Mouse (Mus musculus) frontal cortex, postnatal 14 days (tissue): Measurements from ENCODE around the gene Flrt1.
A peak's percentile ranks its signal among the peaks of the same experiment; 100 is the strongest.
"Not testable (repeated sequence)": the region's sequence is repeated elsewhere in the genome, so short reads cannot be mapped to it uniquely, and the experiment has no call there.

ENCODE experiments used
- DNase-seq, 2 experiments: peaks; one replicate each; pipeline ENCODE4 v3.0.0; 2022; ENCODE audit warnings: low spot score in 2 of 2

The Flrt1 gene

DNA sequence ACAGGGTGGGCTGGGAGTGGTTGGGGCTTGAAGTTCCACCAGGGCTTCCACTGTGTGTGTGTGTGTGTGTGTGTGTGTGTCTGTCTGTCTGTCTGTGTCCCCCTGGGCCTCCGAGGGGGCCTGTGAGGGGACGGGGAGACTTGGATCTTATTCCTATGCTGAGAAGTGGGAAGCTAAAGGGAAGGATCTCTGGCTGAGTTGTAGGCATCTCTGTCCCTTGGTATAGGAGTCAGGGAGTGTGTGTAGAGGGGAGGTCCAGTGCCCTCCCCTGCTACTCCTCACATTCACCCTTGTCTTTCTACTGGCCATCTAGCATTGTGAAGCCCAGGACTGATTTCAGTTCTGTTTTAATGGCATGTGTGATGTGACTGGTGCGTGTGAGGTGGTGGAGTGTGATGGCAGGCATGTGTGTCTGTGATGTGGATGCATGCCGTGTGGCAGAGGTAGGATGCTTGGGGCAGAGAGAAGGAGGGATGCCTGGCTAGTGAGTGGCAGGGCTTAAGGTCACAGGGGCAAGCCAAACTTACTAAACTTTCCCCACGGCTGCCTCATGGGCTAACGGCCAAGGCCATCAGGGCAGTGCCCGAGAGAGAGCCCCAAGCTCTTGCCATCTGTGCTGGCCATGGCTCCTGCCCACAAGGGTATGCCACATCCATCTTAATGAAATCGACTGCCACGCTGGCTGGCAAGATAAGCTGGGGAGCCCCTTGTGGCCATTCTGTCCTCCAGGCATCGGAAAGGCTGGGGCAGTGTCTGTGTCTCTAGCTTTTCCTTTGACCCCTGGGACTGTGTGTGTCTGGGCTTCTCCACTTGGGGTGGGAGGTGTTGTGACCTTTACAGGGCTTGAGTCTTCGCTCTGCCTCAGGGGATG is 36.6 kb downstream of the Flrt1 start:
- no peak for DNase-seq

DNA sequence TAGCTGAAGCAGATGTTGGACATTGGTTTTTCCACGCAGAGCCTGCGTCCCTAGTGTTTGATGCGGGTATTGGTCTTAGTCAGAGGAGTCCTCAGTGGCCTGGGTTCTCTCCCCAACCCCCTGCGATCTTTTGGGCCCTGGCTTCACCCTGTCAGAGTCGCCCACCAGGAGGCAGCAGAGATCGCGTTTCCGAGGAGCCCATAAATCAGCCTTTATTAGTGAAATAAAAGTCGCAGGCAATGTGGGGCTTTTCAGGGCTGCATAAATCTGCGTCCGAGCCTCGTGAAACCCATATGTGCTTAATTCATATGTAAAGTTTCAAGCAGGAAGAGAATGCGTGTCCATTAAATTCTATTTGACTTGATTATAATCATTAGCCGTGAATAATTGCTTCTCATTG is 37.4 kb downstream of the Flrt1 start:
- peak in 1 of 2 experiments; percentile 76 for DNase-seq

DNA sequence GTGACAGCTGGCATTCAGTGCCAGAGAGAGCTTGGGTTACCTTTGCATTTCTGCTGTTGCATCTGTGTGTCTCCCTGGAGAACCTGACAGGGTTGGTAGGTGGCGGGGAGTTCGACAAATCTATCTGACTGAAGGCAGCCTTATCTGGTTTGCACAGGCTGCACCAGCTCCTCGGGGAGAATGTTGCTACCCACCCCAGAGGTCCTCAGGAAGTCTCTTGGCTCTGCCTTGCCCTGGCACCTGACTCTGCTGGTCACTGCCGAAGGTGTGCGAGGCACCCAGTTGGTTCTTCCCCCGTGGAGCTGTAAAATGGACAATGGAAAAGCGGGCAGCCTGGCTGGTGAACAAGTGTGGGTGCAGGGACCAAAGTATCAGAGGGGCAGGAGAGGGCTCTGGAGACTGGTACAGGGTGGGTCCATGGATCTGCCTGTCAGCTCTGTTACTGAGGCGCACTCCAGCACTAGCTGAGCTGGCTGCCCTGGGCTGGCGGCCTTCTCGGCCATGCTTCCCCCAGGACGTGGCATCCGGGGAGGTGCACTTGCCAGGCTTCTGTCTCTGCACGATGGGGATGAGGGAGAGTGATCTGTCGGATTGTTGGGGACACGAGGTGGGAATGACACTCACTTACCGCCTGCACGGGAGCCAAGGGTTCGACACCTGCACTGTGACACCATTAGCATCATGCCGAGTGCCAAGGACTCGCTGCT is 38.0 kb downstream of the Flrt1 start:
- no peak for DNase-seq

DNA sequence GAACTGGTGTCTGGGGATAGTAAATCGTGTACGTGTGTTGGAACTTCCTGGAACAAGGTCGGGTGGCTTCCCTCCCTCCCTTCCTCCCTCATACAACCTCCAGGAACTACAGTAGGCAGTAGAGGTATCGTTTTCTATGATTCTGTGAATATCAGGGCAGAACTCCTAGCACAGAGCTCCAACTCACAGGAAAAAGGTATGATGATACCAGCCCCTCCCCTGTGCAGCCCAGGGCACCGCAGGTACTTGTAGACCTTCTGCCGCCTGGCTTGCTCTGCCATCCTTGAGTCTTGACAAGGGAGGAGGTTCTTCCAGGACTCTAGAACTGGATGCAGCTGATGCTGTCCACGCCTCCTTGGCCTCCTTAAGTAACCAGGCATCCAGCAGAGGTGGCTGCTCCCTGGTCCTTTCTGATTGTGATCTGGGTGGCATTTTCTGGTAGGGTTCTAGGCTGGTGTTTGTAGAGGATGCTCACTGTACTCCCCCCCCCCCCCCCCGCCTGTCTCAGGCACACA is 38.6 kb downstream of the Flrt1 start:
- DNase-seq, result no peak

DNA sequence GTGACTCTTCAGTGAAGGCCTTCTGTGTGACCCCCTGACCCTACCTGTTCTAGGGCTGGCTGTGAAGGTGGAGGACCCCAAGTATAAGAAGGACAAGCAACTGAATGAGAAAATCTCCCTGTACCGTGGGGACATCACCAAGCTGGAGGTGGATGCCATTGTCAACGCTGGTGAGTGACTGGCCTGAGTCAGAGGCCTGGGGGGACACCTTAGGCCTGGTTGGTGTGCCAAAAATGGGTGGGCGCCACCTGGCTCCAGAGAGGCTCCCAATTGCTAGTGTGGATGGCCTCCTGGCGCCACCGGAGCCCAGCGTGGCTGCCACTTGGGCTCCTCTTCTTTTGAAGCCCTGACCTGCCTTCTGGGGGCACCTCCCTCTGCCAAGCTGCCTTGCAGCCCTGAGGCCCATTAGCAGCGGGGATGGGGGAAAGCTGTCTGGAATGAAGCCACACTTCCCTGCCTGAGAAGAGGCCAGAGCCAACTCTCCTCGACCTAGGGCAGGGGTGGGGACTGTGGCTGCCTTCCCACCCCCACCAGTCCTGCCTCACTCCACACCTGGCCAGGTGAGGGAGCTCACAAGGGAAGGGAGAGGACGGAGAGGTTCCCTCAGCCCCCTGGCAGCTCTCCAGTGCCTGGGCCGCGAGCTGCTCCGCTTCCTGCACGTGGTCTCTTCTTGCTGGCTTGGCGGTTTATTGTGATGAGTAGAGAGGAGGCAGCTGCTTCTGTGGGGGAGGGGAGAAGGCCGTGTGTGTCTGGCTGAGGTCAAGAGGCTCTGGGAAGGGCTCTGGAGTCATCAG is 39.3 kb downstream of the Flrt1 start:
- DNase-seq, result no peak

DNA sequence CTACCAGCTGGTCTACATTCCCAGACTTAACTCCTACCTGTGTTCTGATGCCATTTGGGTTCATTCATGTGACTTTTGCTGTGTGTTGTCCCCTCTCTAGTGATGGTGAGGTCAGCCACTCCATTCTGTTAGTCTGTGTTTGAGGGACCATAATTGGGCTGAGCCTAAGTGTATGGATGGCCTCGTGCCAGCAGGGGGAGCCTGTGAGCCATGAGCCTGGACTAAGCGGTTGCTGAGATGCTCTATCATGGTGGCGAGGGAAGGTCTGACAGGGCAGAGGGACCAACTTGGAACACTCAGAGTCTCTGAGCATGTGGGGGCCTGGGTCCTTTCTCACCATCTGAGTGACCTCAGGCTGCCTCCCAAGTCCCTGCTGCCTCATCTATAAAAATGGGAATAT is 41.0 kb downstream of the Flrt1 start:
- peak in 1 of 2 experiments; percentile 82 for DNase-seq

DNA sequence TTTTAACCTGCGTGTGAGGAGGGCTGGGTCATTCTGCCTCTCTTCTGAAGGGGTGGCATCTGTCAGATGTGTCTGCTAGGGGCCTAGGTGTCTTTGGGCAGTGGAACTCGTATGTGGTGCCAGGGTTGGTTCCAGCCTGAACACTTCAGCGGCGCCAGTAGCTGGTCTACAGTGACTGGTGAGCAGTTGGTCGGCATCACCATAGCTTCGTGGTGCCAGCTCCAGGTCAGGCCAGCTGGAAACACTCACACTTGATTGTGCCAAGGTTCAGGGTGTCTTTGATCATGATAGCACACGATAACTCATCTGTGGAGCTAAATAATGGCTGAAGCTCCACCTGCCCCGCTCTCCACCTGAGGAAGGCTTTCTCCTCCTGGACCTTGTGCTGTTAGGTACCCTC is 42.6 kb downstream of the Flrt1 start:
- DNase-seq, result no peak

DNA sequence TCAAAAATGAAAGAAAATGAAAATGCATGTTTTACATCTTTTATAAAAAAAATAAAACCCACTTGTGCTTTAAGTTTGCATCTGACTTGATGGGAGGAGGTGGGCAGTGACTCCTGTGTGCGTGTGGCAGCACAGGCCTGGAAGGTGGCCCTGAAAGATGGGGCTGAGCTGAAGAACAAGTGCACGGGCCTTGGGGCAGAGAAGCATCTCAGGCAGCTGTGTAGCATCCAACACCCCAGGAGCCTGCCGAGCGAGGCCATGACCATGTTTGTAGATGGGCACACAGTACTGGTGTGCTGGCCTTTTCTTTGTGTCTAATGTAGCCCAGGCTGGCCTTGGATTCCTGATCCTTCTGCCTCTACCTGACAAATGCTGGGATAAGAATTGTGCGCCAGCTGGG is 43.4 kb downstream of the Flrt1 start:
- no peak for DNase-seq

DNA sequence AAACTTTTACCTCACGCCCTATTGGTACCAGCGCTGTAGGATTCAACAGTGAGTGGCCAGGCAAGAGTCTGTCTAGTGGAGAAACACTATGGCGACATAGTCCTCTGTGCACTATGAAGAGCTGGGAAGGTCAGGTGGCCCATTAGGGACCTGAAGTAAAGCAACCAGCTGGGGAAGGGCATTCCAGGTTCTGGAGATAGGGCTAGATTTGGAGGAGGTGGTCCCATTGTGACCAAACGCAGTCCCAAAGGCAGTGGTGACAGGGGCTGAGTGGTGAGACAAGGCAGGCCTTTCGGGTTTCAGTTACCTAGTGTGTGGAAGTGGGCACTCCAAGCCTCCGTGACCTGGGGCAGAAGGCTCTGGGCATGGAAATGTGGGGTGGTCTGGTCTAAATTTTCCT is 47.0 kb downstream of the Flrt1 start:
- DNase-seq, result no peak

DNA sequence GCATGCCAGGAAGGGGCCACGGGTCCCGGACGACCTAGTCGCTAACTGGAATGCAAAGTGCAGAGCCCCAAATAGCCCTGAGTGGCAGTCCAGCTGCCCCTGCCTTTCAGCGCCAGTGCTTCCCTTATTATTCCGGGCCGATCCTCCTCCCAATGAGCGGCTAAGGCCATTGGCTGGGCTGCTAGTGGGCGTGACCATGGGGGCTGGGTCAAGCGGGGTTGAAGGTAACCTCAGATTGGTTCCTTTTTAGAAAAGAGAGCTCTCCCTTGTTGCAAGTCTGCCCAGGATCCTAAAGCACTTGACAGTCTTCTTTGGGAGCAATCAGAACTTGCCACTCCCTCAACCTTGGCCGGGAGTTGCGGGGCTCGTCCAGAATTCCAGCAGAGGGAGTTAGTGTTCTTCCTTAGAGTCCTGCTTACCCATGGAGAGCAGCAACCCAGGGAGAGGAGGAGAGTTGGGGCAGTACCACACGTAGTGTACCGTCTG is 47.8 kb downstream of the Flrt1 start:
- peak; percentile 56 to 65 for DNase-seq

DNA sequence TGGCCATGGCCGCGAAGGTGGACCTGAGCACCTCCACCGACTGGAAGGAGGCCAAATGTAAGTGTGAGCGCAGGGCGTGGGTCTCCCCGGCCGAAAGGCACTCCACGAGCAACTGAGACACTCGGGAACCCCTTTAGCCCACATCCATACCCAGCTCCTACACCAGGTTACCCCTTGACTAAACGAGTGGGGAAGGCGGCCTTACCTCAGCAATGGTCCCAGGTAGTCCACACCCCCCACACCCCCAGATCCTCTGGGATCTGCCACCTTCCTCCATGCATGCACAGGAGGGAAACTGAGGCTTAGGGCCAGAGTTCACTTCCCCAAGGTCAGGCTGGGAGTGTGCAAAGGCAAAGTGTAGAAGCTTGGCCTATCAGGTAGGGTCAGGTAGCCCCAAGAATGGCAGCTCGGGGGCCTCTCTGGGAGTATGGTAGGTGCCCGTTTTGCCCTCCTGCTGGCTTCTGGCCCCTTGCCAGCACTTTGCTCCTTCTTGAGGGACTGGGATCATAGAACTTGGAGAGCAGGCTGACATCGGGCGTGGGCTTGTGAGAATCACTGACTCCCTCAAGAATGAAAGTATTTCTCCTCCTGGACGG is 48.3 kb downstream of the Flrt1 start:
- DNase-seq, result peak in 1 of 2 experiments; percentile 33

DNA sequence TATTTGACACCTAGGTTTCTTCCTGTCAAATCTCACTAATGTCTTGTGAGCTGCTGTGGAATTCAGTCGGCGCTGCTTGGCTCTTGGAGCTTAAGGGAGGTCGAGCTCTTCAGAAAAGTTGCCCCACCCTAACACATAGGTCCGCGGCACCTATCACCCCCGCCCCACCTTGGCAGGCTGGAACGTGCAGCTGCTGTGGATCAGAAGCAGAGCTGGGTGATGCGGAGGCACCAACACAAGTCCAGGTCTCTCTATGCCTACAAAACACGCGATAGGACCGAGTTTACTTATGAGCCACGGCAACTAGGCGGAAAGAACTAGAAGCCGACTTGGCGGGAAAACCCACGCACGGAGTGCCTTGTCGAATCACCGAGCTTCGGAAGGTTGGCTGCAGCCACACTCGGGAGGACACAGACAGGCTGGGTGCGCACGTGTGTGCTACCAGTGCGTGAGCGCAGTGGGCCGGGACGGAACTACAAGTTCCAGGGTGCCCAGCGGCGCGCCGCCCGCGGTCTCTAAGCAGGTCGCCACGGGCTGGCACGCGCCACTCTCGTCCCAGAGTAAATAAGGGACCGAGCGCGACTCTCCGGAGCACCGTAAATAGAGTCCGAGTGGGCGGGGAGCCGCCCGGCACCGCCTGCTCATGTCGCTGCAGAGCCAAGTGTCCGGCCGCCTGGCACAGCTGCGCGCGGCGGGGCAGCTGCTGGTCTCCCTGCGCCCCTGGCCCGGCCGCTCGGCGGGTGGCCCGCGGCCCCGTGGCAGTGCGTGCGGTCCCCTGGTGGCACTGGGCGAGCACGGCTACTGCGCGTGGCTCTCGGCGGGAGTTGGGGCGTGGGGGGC is 49.1 kb downstream of the Flrt1 start, which contains the start of gene Macrod1:
Gene Macrod1, plus strand, starts transcription at position 563 of the 840 bp plus-strand sequence.
- DNase-seq, result peak; percentile 74 to 75

DNA sequence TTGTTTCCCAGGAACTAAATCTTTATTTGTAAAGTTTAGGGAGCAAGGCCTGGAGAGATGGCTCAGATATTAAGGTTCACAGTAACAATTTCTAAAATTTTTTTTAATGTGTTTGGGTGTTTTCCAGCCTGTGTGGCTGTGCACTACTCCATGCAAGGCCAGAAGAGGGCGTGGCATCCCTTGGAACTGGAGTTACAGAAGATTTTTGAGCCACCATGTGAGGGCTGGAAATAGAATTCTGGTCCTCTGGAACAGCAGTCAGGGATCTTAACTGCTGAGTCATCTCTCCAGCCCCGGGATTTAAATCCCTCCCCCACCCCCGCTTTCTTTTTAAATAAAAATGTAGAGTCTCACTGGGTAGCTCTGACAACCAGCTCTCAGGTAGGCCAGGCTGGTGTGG is 50.4 kb downstream of the Flrt1 start:
- no peak for DNase-seq

DNA sequence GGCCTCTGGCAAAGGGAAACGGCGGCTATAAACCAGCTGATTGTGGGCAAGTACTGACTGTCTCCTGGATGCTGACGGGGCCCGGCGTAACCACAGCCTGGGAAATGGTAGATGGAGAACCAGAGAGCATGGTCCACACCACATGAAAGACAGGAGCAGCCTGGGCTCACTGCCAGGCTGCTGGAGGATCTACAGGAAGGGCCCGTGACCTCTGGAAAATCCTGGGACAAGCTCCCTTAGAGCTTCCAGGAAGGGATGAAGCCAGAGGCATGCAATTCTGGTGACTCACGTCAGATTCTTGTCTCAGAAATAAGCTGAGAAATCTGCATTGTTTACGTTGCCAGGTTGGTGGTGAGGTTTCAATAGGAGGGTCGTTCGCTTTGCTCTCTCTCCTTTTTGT is 50.8 kb downstream of the Flrt1 start:
- no peak for DNase-seq

DNA sequence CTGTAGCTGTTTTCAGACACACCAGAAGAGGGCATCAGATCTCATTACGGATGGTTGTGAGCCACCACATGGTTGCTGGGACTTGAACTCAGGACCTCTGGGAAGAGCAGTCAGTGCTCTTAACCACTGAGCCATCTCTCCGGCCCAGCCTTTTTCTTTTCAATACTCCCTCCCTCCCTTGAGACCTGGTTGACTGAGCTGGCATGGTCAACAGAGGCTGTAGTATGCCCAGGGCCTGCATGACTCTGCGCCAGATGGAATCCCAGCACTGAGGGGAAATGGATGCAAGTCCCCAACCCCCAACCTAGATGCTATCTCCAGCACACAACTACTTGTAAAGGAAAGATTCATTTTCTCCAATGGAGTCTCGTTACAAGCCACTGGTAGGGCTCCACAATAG is 52.1 kb downstream of the Flrt1 start:
- not testable (repeated sequence) for DNase-seq

DNA sequence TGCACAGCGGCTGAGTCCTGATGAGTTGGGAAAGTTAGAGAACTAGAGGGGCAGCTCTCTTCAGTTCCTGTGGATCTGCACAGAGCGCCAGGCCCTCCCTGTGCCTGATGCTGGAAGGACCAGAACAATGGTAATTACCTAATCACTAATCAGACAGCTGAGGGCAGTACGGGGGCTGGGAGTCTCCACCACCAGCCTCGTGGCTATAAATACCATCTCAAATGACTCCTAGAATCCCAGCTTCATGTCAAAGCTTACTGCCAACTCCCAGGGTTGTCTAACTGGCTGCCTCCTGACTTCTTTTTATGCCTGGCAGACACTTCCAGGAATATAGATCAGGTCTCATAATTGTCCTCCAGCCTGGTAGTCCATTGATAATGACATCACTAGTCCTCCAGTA is 60.8 kb downstream of the Flrt1 start:
- no peak for DNase-seq

DNA sequence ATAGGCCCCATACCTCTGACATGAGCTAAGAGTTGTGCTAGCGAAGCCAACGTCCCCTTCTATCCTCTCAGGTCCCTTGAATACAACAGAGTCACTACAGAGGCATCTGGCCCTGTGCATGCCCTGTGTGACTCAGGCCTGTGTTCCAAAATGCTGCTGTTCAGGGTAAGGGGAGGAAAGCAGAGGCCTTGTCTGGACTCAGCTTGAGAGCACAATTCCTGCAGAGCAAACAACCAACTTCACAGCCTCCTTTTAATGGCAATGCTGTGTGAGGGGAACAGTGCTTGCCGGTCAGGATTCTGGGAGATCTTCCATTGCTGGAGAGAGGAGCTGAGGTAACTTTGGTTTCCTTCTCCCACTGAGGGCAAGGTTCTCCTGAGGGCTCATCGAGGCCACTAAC is 61.2 kb downstream of the Flrt1 start:
- no peak for DNase-seq
